Mouse (Mus musculus): ENCODE data around the gene Hmgcl.

DNA sequence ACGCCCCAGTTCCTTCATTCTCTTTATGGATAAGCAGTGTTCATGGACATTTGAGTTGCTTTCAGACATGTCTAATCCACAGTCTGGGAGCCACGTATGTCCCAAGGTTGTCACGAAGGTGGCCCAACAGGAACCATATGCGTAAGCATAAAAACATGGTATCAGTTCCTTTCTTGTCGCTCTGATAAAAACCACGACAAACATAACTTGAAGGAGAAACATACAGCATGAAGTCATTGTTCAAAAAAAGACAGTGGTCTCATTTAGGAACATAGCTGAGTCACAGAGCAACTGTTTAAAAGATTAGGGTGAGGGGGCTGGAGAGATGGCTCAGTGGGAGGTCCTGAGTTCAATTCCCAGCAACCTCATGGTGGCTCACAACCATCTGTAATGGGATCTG is 4.1 kb upstream of the Hmgcl start:
- TF ChIP-seq EP300 (IDR thresholded peaks at IDR 0.05; ENCODE audit: insufficient read depth, low read depth, low read length) (no peak), CTCF (IDR thresholded peaks at IDR 0.05) (no peak), POLR2A (IDR thresholded peaks at IDR 0.05; ENCODE audit: insufficient read depth, low read depth, low read length) (no peak)

Data from heart, adult 2 months (tissue).